Mouse (Mus musculus): Measurements from ENCODE around the gene Cdc14a. TPM values are rescaled to one million over a fixed set of nuclear protein-coding genes. Genes with fewer than 3 reads are reported as not detected.

Gene Cdc14a
- polyA plus RNA-seq, 1 experiment from 2014 or later, result 12.1 TPM

DNA sequence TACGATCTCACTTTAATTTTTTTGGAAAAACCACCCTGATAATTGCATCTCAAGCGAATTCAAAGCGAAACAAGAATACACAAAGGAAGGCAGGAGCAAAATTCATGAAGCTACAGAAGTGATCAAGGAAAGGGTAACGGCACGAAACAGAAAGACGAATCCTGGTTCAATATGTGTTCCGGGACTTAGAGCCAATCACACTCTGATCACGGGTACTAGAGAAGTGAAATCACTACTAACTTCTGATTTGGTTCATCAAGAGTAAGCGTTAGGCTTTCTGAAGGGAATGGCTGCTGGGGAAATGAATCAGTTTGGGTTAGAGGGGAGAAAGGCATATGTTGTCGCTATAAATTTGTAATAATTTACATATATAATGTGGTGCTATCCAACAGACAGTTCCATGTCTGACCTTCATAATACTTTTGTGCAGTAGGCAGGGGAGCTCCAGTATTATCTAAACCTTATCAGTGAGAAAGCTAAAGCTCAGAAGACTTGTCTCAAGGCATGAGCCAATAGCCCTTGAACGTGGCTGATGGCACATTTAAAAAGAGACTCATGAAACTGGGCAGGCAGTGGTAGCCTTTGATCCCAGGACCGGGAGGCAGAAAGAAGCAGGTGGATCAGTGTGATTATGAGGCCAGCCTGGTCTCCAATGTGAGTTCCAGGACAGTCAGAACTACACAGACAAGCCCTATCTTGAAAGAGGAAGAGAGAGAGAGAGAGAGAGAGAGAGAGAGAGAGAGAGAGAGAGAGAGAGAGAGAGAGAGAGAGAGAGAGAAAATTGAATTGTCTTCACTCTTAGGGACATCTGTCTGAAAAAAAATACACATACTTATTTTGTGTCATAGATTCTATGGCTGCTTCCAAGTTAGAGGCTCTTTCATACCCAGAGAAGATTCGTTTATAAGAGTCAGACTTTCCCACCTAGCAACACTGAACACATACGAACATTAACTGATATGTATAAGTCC, 34.0 kb downstream of the Cdc14a start:
- H3K36me3 ChIP-seq (ENCODE audit: insufficient read depth), result peaks cover 7% of the 10 kb centered on the region; the same call in 1 of the 2 replicates
- no peak overlapping the region for H3K4me2 ChIP-seq
- H3K27ac ChIP-seq (ENCODE audit: low read depth), result no peak overlapping the region
- no peaks in the 10 kb centered on the region for H3K4me1 ChIP-seq (ENCODE audit: insufficient read depth)
- no peak for TF ChIP-seq CTCF (IDR thresholded peaks at IDR 0.05; ENCODE audit: low read depth)
- no peak overlapping the region for H3K9ac ChIP-seq
- no peak overlapping the region for H3K4me3 ChIP-seq (ENCODE audit: low read depth, low read length)
- H3K9me3 ChIP-seq (ENCODE audit: low read depth, low read length), result no peaks in the 10 kb centered on the region
- H3K27me3 ChIP-seq (ENCODE audit: insufficient read depth, low read length), result no peaks in the 10 kb centered on the region
- whole genome bisulfite sequencing, result 85% methylated on average over 14 of the region's 14 CpGs
- ATAC-seq (ENCODE audit: insufficient read depth) (no peak), DNase-seq (no peak)

DNA sequence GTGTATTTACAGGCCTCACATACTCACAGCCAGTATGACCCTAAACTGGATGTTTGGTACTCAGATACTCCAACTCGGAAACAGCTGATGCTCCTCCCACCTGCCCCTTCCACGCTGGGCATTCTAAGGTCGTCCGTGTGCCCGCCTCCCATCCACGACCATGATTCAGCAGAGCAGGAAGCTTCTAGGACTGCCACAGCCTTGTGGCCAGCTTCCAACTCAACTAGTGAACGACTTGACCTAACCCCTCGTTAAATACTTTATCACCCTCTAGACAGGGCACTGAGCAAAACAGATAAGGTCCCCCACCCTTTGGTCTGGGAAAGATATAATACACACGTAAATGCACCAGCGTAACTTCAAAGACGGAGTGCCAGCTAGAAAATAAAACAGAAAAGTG, 35.0 kb downstream of the Cdc14a start:
- no peak for DNase-seq
- Histone ChIP-seq H3K27me3 (ENCODE audit: insufficient read depth, low read length) (no peaks in the 10 kb centered on the region), H3K36me3 (ENCODE audit: insufficient read depth) (peaks cover 7% of the 10 kb centered on the region; the same call in 1 of the 2 replicates), H3K4me1 (ENCODE audit: insufficient read depth) (no peaks in the 10 kb centered on the region), H3K4me3 (ENCODE audit: low read depth, low read length) (no peak overlapping the region), H3K27ac (ENCODE audit: low read depth) (no peak overlapping the region), H3K9me3 (ENCODE audit: low read depth, low read length) (no peaks in the 10 kb centered on the region), H3K4me2 (no peak overlapping the region), H3K9ac (no peak overlapping the region)
- TF ChIP-seq CTCF (IDR thresholded peaks at IDR 0.05; ENCODE audit: low read depth), result no peak
- ATAC-seq (ENCODE audit: insufficient read depth), result peak; percentile 60
- WGBS, result 52% methylated on average over 11 of the region's 11 CpGs

DNA sequence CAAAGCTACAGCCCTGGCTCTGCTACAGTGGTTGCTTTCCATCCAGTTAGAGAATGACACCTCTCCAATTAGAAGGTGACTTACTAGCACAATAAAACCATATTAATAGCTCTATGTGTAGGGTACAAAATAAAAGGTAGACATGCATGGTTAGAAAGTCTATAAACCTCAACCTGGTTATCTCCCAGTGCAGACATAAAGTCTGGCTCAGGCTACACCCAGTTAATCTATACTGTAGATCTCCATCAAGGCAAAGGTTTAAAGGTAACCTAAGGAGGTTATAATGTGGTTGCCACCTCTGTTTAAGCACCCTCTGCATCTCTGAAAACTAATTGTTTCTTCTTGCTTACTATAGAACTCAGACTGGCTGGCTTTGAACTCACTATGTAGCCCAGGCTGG, 36.9 kb downstream of the Cdc14a start:
- Histone ChIP-seq H3K4me1 (ENCODE audit: insufficient read depth) (no peaks in the 10 kb centered on the region), H3K4me2 (no peak overlapping the region), H3K27ac (ENCODE audit: low read depth) (no peak overlapping the region), H3K4me3 (ENCODE audit: low read depth, low read length) (no peak overlapping the region), H3K27me3 (ENCODE audit: insufficient read depth, low read length) (no peaks in the 10 kb centered on the region), H3K9ac (no peak overlapping the region), H3K36me3 (ENCODE audit: insufficient read depth) (0 out of 2 replicates have a peak, but pooled peaks cover 2% of the 10 kb centered on the region), H3K9me3 (ENCODE audit: low read depth, low read length) (no peaks in the 10 kb centered on the region)
- ATAC-seq (ENCODE audit: insufficient read depth), result no peak
- no peak for DNase-seq
- TF ChIP-seq CTCF (IDR thresholded peaks at IDR 0.05; ENCODE audit: low read depth), result no peak

DNA sequence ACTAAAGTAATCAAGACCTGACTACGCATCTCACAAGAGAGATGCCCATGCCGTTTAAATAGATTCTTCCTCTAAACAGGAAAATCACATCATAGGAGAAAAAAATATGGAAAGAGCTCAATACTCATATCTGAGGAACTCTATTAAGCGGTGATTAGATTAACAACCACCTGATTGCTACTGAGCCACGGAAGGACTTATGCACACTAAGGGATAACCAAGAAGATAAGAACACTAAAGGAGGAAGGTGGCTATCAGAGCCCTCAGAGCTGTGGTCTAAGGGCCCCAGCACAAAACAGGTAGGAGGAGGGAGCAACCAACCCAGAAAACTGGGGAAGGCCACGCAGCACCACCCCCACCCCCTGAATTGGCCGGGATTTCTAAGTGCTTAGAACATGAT, 37.5 kb downstream of the Cdc14a start:
- ATAC-seq (ENCODE audit: insufficient read depth) (no peak), DNase-seq (no peak)
- no peak overlapping the region for H3K4me2 ChIP-seq
- H3K4me1 ChIP-seq (ENCODE audit: insufficient read depth), result no peaks in the 10 kb centered on the region
- TF ChIP-seq CTCF (IDR thresholded peaks at IDR 0.05; ENCODE audit: low read depth), result no peak
- WGBS, result 69% methylated on average over 6 of the region's 6 CpGs
- no peak overlapping the region for H3K4me3 ChIP-seq (ENCODE audit: low read depth, low read length)
- H3K9ac ChIP-seq, result no peak overlapping the region
- no peaks in the 10 kb centered on the region for H3K9me3 ChIP-seq (ENCODE audit: low read depth, low read length)
- H3K36me3 ChIP-seq (ENCODE audit: insufficient read depth), result 0 out of 2 replicates have a peak, but pooled peaks cover 2% of the 10 kb centered on the region
- no peak overlapping the region for H3K27ac ChIP-seq (ENCODE audit: low read depth)
- no peaks in the 10 kb centered on the region for H3K27me3 ChIP-seq (ENCODE audit: insufficient read depth, low read length)

DNA sequence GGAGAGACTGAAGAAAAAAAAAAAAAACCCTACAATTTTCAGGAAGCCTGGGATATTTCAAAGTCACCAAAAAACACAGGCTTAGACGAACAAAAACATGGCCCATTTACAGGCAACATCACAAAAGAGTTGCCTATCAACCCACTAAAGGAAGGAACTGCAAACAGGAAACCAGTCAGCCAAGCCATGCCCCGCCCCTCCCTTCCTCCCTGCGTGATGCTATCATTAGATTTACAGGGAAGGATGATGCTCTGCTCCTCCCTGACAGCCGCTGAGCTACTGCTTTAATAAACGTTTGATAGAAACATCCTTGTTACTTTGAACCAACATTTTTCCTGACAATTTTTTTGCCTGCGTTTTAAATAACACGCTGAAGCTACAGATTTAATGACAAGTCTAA, 39.5 kb downstream of the Cdc14a start:
- no peak overlapping the region for H3K4me2 ChIP-seq
- no peaks in the 10 kb centered on the region for H3K4me1 ChIP-seq (ENCODE audit: insufficient read depth)
- no peak overlapping the region for H3K4me3 ChIP-seq (ENCODE audit: low read depth, low read length)
- peak overlapping the region; percentile 13; the same call in 1 of the 2 replicates for H3K27ac ChIP-seq (ENCODE audit: low read depth)
- 69% methylated on average over 7 of the region's 7 CpGs for WGBS
- DNase-seq (peak; percentile 46), ATAC-seq (ENCODE audit: insufficient read depth) (no peak)
- no peaks in the 10 kb centered on the region for H3K9me3 ChIP-seq (ENCODE audit: low read depth, low read length)
- no peak overlapping the region for H3K9ac ChIP-seq
- H3K27me3 ChIP-seq (ENCODE audit: insufficient read depth, low read length), result no peaks in the 10 kb centered on the region
- no peak for TF ChIP-seq CTCF (IDR thresholded peaks at IDR 0.05; ENCODE audit: low read depth)
- 0 out of 2 replicates have a peak, but pooled peaks cover 2% of the 10 kb centered on the region for H3K36me3 ChIP-seq (ENCODE audit: insufficient read depth)

DNA sequence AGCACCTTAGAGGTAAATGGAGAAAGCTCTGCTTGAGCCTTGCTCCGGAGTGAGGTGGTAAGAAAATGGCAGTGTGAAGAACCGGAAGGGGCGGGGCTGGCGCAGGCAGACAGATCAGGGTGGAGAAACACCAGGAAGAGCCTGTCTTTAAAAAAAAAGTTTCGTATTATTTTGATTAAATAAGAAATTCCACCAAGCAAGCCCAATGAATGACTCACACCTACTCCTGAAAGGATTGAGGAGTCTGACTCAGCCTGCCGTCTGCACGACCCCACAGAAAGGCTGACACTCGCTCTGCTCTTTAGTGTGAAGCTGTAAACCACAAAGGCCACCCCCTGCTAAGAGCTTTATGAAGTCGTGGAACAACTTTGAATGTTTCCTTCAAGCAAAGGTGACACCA, 43.5 kb downstream of the Cdc14a start:
- no peak overlapping the region for H3K4me2 ChIP-seq
- H3K27ac ChIP-seq (ENCODE audit: low read depth), result no peak overlapping the region
- WGBS, result 59% methylated on average over 9 of the region's 9 CpGs
- no peak overlapping the region for H3K9ac ChIP-seq
- ATAC-seq (ENCODE audit: insufficient read depth) (no peak), DNase-seq (no peak)
- 0 out of 2 replicates have a peak, but pooled peaks cover 3% of the 10 kb centered on the region for H3K4me1 ChIP-seq (ENCODE audit: insufficient read depth)
- H3K4me3 ChIP-seq (ENCODE audit: low read depth, low read length), result no peak overlapping the region
- H3K9me3 ChIP-seq (ENCODE audit: low read depth, low read length), result no peaks in the 10 kb centered on the region
- no peaks in the 10 kb centered on the region for H3K36me3 ChIP-seq (ENCODE audit: insufficient read depth)
- no peaks in the 10 kb centered on the region for H3K27me3 ChIP-seq (ENCODE audit: insufficient read depth, low read length)
- no peak for TF ChIP-seq CTCF (IDR thresholded peaks at IDR 0.05; ENCODE audit: low read depth)

DNA sequence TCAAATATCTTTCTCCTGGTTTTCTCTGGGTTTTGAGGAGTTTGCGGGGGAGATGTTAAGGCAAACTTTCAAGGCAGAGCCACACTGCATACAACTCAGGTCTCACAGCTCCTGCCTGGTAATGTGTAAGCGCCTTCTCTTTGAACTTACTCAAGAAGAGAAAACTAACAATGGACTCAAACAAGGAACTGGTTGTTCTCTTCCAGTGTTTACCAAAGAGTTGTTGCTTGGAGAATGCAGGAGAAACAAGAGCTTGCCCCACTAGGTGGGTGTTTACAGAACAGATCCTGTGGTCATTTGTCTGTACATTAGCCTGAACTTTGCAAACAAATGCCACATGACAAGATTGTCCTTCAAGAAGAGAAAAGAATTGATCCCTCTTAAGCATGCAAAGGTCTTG, 48.4 kb downstream of the Cdc14a start:
- Histone ChIP-seq H3K9ac (no peak overlapping the region), H3K36me3 (ENCODE audit: insufficient read depth) (no peaks in the 10 kb centered on the region), H3K27ac (ENCODE audit: low read depth) (no peak overlapping the region), H3K27me3 (ENCODE audit: insufficient read depth, low read length) (no peaks in the 10 kb centered on the region), H3K4me3 (ENCODE audit: low read depth, low read length) (no peak overlapping the region), H3K9me3 (ENCODE audit: low read depth, low read length) (no peaks in the 10 kb centered on the region), H3K4me2 (no peak overlapping the region), H3K4me1 (ENCODE audit: insufficient read depth) (0 out of 2 replicates have a peak, but pooled peaks cover 5% of the 10 kb centered on the region)
- no peak for DNase-seq
- 55% methylated on average over 2 of the region's 2 CpGs for WGBS
- no peak for ATAC-seq (ENCODE audit: insufficient read depth)
- no peak for TF ChIP-seq CTCF (IDR thresholded peaks at IDR 0.05; ENCODE audit: low read depth)
